Mouse (Mus musculus) CH12.LX (cell line): ENCODE data around the gene Dapk3. TPM values are rescaled to one million over a fixed set of nuclear protein-coding genes. Genes with fewer than 3 reads are reported as not detected.

Source experiments
- DNase-seq: peaks from one replicate; pipeline ENCODE4 v3.0.0-alpha.2; 2013; ENCODE audit errors: extremely low read depth
- H3K27ac ChIP-seq: 2 replicates; pipeline ENCODE4 v1.5.1; 2012; ENCODE audit warnings: low read depth, mild to moderate bottlenecking, control low read depth, moderate library complexity; ENCODE audit not compliant: insufficient read depth
- H3K27me3 ChIP-seq: replicated peaks from 2 replicates; pipeline ENCODE3; 2012; ENCODE audit warnings: inconsistent platforms
- H3K36me3 ChIP-seq, 2 experiments: replicated peaks in 1 of 2; 2 replicates each; pipeline versions ENCODE3 to v1.6.1; 2012; ENCODE audit warnings: inconsistent platforms in 1 of 2, low read length in 1 of 2, mild to moderate bottlenecking in 1 of 2, mixed read lengths in 1 of 2, moderate library complexity in 1 of 2; ENCODE audit not compliant: control insufficient read depth in 1 of 2, insufficient read depth in 1 of 2
- H3K4me1 ChIP-seq, 2 experiments: 2 replicates each; pipeline ENCODE4 v1.6.1; 2012; ENCODE audit warnings: inconsistent platforms in 1 of 2, moderate library complexity in 1 of 2; ENCODE audit not compliant: insufficient read depth in 2 of 2, control insufficient read depth in 1 of 2
- H3K4me2 ChIP-seq: 2 replicates; pipeline ENCODE4 v1.6.1; 2012; ENCODE audit warnings: low read depth, mild to moderate bottlenecking, control low read depth; ENCODE audit not compliant: poor library complexity, insufficient read depth, severe bottlenecking
- H3K4me3 ChIP-seq, 3 experiments: fragments of 150-350 bp in 1 of 3; sonication (generic) in 1 of 3; replicated peaks in 1 of 3; 2 replicates each; pipeline versions ENCODE3 to v1.5.1; 2011 to 2012; ENCODE audit warnings: low read depth in 2 of 3, low read length in 2 of 3, mild to moderate bottlenecking in 2 of 3, moderate library complexity in 2 of 3, control low read depth in 1 of 3, improper control_type of control experiment in 1 of 3, inconsistent platforms in 1 of 3, mixed read lengths in 1 of 3; ENCODE audit not compliant: poor library complexity in 1 of 3
- H3K79me2 ChIP-seq: replicated peaks from 2 replicates; pipeline ENCODE4 v1.6.1; 2012; ENCODE audit warnings: mild to moderate bottlenecking, moderate library complexity; ENCODE audit not compliant: control insufficient read depth, poor library complexity, insufficient read depth, severe bottlenecking; ENCODE audit errors: extremely low read depth
- H3K9ac ChIP-seq: 2 replicates; pipeline ENCODE4 v1.6.1; 2012; ENCODE audit warnings: low read depth, mild to moderate bottlenecking, control low read depth, moderate library complexity; ENCODE audit not compliant: insufficient read depth
- H3K9me3 ChIP-seq: replicated peaks from 2 replicates; pipeline ENCODE3; 2012; ENCODE audit warnings: low read length, inconsistent platforms, mixed read lengths
- BHLHE40 ChIP-seq: IDR thresholded peaks from 2 replicates; pipeline ENCODE4 v1.6.1; 2011; ENCODE audit warnings: mild to moderate bottlenecking, low read depth, low read length, improper control_type of control experiment
- CHD1 ChIP-seq: IDR thresholded peaks from 2 replicates; pipeline ENCODE4 v1.6.1; 2012; ENCODE audit warnings: low read depth, low read length, improper control_type of control experiment, inconsistent platforms
- CHD2 ChIP-seq: IDR thresholded peaks from 2 replicates; pipeline ENCODE4 v1.6.1; 2011; ENCODE audit warnings: low read length, improper control_type of control experiment
- CTCF ChIP-seq, 2 experiments: IDR thresholded peaks in 1 of 2; conservative IDR thresholded peaks in 1 of 2; 2 replicates each; pipeline ENCODE4 v1.5.1; 2011 to 2012; ENCODE audit warnings: low read depth in 2 of 2, low read length in 2 of 2, improper control_type of control experiment in 1 of 2, inconsistent platforms in 1 of 2, mild to moderate bottlenecking in 1 of 2, moderate library complexity in 1 of 2
- E2F4 ChIP-seq: IDR thresholded peaks from 2 replicates; pipeline ENCODE4 v1.6.1; 2011; ENCODE audit warnings: low read depth, low read length, improper control_type of control experiment; ENCODE audit not compliant: insufficient replicate concordance
- ETS1 ChIP-seq: conservative IDR thresholded peaks from 2 replicates; pipeline ENCODE4 v1.6.1; 2012; ENCODE audit warnings: low read depth, mild to moderate bottlenecking, inconsistent platforms, low read length, improper control_type of control experiment, moderate library complexity
- IRF4 ChIP-seq: IDR thresholded peaks from 2 replicates; pipeline ENCODE4 v1.6.1; 2014; ENCODE audit warnings: low read depth, mild to moderate bottlenecking, inconsistent platforms, low read length, improper control_type of control experiment
- MAFK ChIP-seq: IDR thresholded peaks from 2 replicates; pipeline ENCODE4 v1.6.1; 2011; ENCODE audit warnings: low read length, improper control_type of control experiment; ENCODE audit not compliant: insufficient replicate concordance
- MAX ChIP-seq: IDR thresholded peaks from 2 replicates; pipeline ENCODE4 v1.6.1; 2011; ENCODE audit warnings: low read length, improper control_type of control experiment
- MAZ ChIP-seq: IDR thresholded peaks from 2 replicates; pipeline ENCODE4 v1.6.1; 2012; ENCODE audit warnings: low read depth, mild to moderate bottlenecking, inconsistent platforms, low read length, improper control_type of control experiment, moderate library complexity
- MYC ChIP-seq: IDR thresholded peaks from 2 replicates; pipeline ENCODE4 v1.6.1; 2011; ENCODE audit warnings: low read depth, mild to moderate bottlenecking, improper control_type of control experiment, low read length
- NRF1 ChIP-seq: IDR thresholded peaks from 2 replicates; pipeline ENCODE4 v1.6.1; 2014; ENCODE audit warnings: low read depth, mild to moderate bottlenecking, inconsistent platforms, low read length, improper control_type of control experiment, moderate library complexity
- PAX5 ChIP-seq: IDR thresholded peaks from 2 replicates; pipeline ENCODE4 v1.6.1; 2012; ENCODE audit warnings: low read length, inconsistent platforms, mixed read lengths
- RAD21 ChIP-seq: IDR thresholded peaks from 2 replicates; pipeline ENCODE4 v1.6.1; 2011; ENCODE audit warnings: low read depth, mild to moderate bottlenecking, low read length, improper control_type of control experiment, moderate library complexity
- RCOR1 ChIP-seq: conservative IDR thresholded peaks from 2 replicates; pipeline ENCODE4 v1.6.1; 2012; ENCODE audit warnings: low read depth, mild to moderate bottlenecking, inconsistent platforms, low read length, improper control_type of control experiment
- SIN3A ChIP-seq: IDR thresholded peaks from 2 replicates; pipeline ENCODE4 v1.6.1; 2012; ENCODE audit warnings: low read length, improper control_type of control experiment, inconsistent platforms
- SMC3 ChIP-seq: IDR thresholded peaks from 2 replicates; pipeline ENCODE4 v1.6.1; 2011; ENCODE audit warnings: low read depth, low read length, improper control_type of control experiment
- TCF12 ChIP-seq: IDR thresholded peaks from 2 replicates; pipeline ENCODE4 v1.6.1; 2014; ENCODE audit warnings: low read depth, mild to moderate bottlenecking, inconsistent platforms, low read length, improper control_type of control experiment
- UBTF ChIP-seq: IDR thresholded peaks from 2 replicates; pipeline ENCODE4 v1.6.1; 2012; ENCODE audit warnings: low read depth, mild to moderate bottlenecking, inconsistent platforms, low read length, improper control_type of control experiment, moderate library complexity
- USF1 ChIP-seq: IDR thresholded peaks from 2 replicates; pipeline ENCODE4 v1.6.1; 2014; ENCODE audit warnings: low read depth, mild to moderate bottlenecking, inconsistent platforms, low read length, improper control_type of control experiment
- ZC3H11A ChIP-seq: IDR thresholded peaks from 2 replicates; pipeline ENCODE4 v1.6.1; 2012; ENCODE audit warnings: low read depth, mild to moderate bottlenecking, inconsistent platforms, low read length, improper control_type of control experiment
- ZKSCAN1 ChIP-seq: IDR thresholded peaks from 2 replicates; pipeline ENCODE4 v1.6.1; 2012; ENCODE audit warnings: low read depth, inconsistent platforms, low read length, improper control_type of control experiment, borderline replicate concordance
- ZNF384 ChIP-seq: IDR thresholded peaks from 2 replicates; pipeline ENCODE4 v1.6.1; 2012; ENCODE audit warnings: low read depth, low read length, improper control_type of control experiment, inconsistent platforms
- dilution Hi-C: fragments of 300-500 bp; cut with MboI; formaldehyde crosslinking; loops from 2 replicates; pipeline ENCODE4 v1.14.3; 2020; ENCODE audit warnings: low sequenced_read_pairs; ENCODE audit not compliant: extremely low pct_unique_long_range_greater_than_20kb, extremely low pct_ligation_motif_present
- in situ Hi-C: fragments of 300-500 bp; cut with MboI; formaldehyde crosslinking; loops from 3 replicates; pipeline ENCODE4 v1.14.3; 2019; ENCODE audit warnings: low sequenced_read_pairs, low pct_ligation_motif_present, low pct_unique_long_range_greater_than_20kb, mixed read lengths
- polyA plus RNA-seq: library from polyadenylated mRNA; unstranded; fragments of >175 nt; gene quantifications from 2 replicates; pipeline ENCODE4 v1.2.1, GENCODE M21; 2012; ENCODE audit warnings: low read depth; ENCODE audit not compliant: insufficient read length
- total RNA-seq, 2 experiments: library from RNA; depleted of rRNA; stranded (reverse); fragments of 300-350 nt in 1 of 2; fragments of >200 nt in 1 of 2; gene quantifications; 2 replicates each; pipeline ENCODE4 v1.2.3; 2012 to 2014

Gene Dapk3
- total and polyA plus RNA-seq, 3 experiments: 25.4 to 46.2 (median 44.5) TPM

DNA sequence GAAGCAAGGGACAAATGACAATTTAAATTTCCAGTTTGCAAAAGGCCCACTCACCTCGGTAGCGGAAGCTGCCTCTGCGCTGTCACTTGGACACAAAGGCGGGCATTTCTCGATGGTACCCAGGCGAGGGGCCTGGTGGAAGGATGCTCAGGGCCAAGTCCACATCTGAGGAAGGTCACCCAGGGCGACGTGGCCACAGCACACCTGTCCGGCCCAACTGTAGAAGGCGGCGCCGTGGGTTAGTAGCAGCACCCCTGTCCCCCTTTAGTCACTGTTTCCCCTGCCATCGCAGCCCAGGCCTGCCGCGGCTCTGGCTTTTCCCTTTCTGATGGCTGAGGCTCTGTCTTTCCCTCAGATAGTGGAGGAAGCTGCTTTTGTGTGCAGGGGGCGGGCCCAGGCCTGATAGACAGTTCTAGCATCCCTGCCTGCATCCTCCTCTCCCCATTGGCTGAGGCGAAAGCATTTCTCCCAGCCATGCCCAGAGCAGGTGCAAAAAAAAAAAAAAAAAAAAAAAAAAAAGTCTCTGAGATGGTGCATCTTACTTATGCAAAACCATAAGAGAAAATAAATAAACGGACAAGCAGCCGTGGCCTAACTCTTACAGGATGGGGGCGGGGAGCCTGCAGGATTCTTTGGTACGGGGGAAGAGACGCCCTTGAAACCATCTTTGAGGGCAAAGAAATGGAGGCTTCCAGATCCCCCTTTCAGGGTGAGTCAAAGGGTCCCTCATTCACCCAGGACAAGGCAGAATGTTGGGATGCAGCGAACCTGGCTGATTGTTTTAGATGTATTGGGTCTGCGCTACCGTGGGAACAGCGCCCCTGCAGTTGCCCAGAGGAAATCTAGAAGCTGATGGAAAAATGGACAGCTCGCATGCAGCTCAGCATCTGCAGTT, 47.9 kb downstream of the Dapk3 start, which contains the start of gene Atcay:
Gene Atcay (minus strand): TSS at position 396 of the 895 bp plus-strand sequence.
- Histone ChIP-seq H3K79me2 (no peaks in the 10 kb centered on the region), H3K4me3 (no peak within 1 kb of the TSS), H3K27me3 (peaks cover 16% of the 10 kb centered on the region), H3K9ac (no peak within 1 kb of the TSS), H3K9me3 (no peaks in the 10 kb centered on the region), H3K4me1 (peaks cover 14 to 17% of the 10 kb centered on the region in 2 experiments), H3K27ac (no peak within 1 kb of the TSS), H3K4me2 (no peak within 1 kb of the TSS), H3K36me3 (peaks cover 0 to 15% of the 10 kb centered on the region in 2 experiments)
- dilution Hi-C loops (no loop called here), in situ Hi-C loops (no loop called here)
- TF ChIP-seq ZNF384 (peak; percentile 51; the same call in 1 of the 2 replicates), SMC3 (no peak), CTCF (conservative IDR thresholded peaks at IDR 0.05 in 1 of 2, IDR thresholded peaks at IDR 0.05 in 1 of 2; ENCODE audit: low read depth in 2 of 2, low read length in 2 of 2) (peak in 1 of 2 experiments; percentile 15; a peak in 1 of 4 replicates)
- no peak for DNase-seq

DNA sequence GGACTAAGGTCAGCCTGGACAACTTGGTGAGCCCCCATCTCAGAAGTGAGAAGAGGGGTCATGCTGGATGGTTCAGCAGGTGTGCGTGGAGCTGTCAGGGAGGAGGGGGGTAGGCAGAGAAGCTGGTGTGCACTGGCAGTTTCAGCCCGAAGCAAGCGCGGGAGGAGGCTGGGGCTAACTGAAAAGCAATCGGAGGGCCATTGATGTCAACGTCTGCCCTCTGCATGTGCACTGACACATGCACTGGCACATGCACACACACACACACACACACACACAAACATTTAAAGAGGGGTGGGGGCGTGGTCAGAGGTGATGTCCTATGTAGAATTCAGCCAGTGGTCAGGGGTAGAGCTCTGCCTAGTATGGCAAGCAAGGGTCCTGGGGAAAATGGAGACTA, 48.6 kb downstream of the Dapk3 start:
- TF ChIP-seq BHLHE40: 0 out of 2 replicates have a peak, but pooled peaks have one; percentile 4
- TF ChIP-seq SIN3A: no peak
- H3K36me3 ChIP-seq: peaks cover 0 to 21% of the 10 kb centered on the region in 2 experiments
- in situ Hi-C loops: no loop called here
- dilution Hi-C loops: no loop called here
- no peak overlapping the region for H3K4me3 ChIP-seq
- H3K4me2 ChIP-seq: no peak overlapping the region
- H3K27ac ChIP-seq: no peak overlapping the region
- H3K27me3 ChIP-seq: peaks cover 16% of the 10 kb centered on the region
- no peak overlapping the region for H3K9ac ChIP-seq
- no peaks in the 10 kb centered on the region for H3K79me2 ChIP-seq
- DNase-seq: no peak
- no peaks in the 10 kb centered on the region for H3K9me3 ChIP-seq
- peaks cover 14 to 17% of the 10 kb centered on the region in 2 experiments for H3K4me1 ChIP-seq

DNA sequence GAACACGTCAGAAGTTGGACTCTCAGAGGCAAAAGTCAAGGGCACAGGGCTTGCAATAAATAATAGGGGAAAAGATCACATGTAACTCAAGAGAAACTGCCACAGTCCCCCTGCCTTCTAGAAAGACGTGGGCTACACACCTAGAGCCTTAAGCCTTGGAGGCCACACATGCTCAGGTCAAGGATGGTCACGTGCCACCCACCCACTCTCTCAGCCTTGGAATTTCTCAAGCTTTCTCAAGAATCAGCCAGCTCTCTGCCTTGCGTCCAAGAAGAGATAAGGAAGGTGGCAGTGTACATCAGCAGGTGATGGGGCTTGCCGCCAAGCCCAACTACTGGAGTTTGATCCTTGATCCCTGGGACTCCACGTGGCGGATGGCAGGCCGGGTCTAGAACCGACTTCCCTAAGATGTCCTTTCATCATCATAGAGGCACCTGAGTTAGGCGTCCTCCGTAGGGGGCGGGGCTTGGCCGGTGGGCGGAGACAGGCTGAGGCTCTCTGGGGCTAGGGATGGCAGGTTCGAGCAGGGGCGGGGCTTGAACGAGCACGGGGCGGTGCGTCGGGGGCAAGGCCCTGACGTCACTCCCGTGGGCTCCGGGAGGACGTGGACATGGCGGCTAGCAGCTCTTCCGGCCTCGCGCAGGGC, 49.9 kb downstream of the Dapk3 start, which contains the start of gene Zfr2:
Gene Zfr2 (plus strand): TSS at position 576 of the 646 bp plus-strand sequence.
- Histone ChIP-seq H3K9ac (peak within 1 kb of the TSS; percentile 80), H3K27ac (no peak within 1 kb of the TSS), H3K36me3 (peaks cover 0 to 33% of the 10 kb centered on the region in 2 experiments), H3K4me1 (peaks cover 14 to 17% of the 10 kb centered on the region in 2 experiments), H3K79me2 (no peaks in the 10 kb centered on the region), H3K4me2 (peak within 1 kb of the TSS; percentile 76), H3K9me3 (no peaks in the 10 kb centered on the region), H3K4me3 (peak within 1 kb of the TSS; percentile 65 to 83 (median 73)), H3K27me3 (peaks cover 16% of the 10 kb centered on the region)
- in situ Hi-C loops: no loop called here
- peak; percentile 97 for DNase-seq
- dilution Hi-C loops: no loop called here
- TF ChIP-seq IRF4 (no peak), TCF12 (peak; percentile 51; the same call in 1 of the 2 replicates), UBTF (no peak), MAFK (no peak), ZC3H11A (no peak), E2F4 (no peak), USF1 (peak; percentile 63), MAX (peak; percentile 93), MAZ (peak; percentile 38; the same call in 1 of the 2 replicates), ZKSCAN1 (no peak), CHD2 (no peak), NRF1 (peak; percentile 50; the same call in 1 of the 2 replicates), ETS1 (no peak), RCOR1 (no peak), PAX5 (no peak), RAD21 (no peak), CHD1 (no peak), MYC (peak; percentile 97)
